Mouse (Mus musculus) heart, postnatal 25 days (tissue): ENCODE results near the gene Amn1. TPM values are rescaled to one million over a fixed set of nuclear protein-coding genes. Genes with fewer than 3 reads are reported as not detected.
A peak's percentile ranks its signal among the peaks of the same experiment; 100 is the strongest.

Source experiments
- DNase-seq: peaks from one replicate; pipeline ENCODE4 v3.0.0; 2022; ENCODE audit warnings: low spot score
- intact Hi-C: fragments of 180-260 bp; cut with DNase I; formaldehyde crosslinking; loops from one replicate; pipeline ENCODE4 v1.15.1; 2025
- total RNA-seq, 2 experiments: library from RNA; stranded (reverse); gene quantifications; 2 replicates each; pipeline ENCODE4 v1.2.3; 2021

Gene Amn1
- total RNA-seq, 2 experiments from 2014 or later: 17.5 to 20.0 TPM

DNA sequence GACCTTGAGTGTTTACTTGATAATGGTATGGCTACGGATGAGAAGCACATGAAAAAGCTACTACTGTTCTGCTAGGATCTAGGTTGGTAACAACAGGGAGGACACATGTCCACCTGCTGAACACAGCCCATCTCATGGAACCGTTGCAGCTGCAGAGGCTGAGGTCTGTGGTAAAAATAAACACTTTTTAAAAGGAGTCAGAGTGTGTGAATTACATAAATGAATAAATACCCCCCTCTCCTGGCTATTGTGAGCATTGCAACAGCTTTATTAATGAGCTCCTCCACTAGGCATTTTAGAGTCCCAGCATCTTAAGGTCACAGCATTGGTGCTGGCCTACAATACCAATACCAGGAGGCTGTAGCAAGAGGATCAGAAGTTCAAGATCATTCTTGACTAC is 68.7 kb downstream of the Amn1 start:
- no peak for DNase-seq
- intact Hi-C loops: loop anchor here (1.0 to 2.0 kb wide), 3 partner anchors 17 to 109 kb away; no protein-coding TSS in a partner anchor

GRCm38 (mm10) chr6:149118935-149119334 is 69.6 kb downstream of the Amn1 start:
- DNase-seq: peak; percentile 18
- intact Hi-C loops: loop anchor here (2.0 kb wide), 2 partner anchors 16 to 108 kb away; no protein-coding TSS in a partner anchor

DNA sequence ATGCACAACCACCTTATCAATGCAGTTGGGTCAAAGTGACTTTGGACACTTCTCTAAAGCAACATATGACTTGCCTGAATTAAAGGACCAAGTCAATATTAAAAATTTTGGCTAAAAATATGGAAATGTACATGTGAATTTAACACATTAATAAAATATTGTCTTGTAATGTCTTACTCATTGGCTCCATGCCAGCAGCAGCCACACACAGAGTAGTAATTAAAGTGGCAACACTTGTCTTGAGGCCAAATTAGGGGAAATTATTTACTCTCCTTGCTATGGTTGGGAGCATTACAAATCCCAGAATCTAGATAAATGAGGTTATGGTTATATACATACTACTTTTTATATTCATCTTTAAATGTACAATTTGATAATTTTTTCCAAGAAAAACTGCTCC is 71.5 kb downstream of the Amn1 start:
- intact Hi-C loops: no loop called here
- DNase-seq: no peak

DNA sequence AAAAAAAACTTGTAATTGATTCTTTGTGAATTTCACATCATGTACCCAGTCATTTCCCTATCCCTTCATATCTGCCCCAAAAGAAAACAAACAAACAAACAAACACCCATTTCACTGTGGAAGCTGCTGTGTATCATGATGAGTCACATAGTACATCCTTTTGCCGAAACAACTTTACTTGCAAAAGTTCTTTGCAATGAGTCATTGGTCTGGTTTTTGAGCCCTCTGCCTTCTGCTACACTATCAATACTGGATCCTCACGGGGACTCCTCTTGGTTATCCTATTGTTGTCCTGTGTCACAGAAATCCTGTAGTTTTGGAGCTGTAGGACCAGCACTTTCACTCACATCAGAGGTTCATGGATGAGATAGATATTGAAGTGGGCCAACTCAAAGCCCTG is 79.6 kb downstream of the Amn1 start:
- intact Hi-C loops: loop anchor here (2.0 kb wide), 1 partner anchor 20 kb away; no protein-coding TSS in a partner anchor
- no peak for DNase-seq

- intact Hi-C loops: loop anchor here (2.0 kb wide), 1 partner anchor 19 kb away; no protein-coding TSS in a partner anchor
- DNase-seq: no peak
Measured at GRCm38 (mm10) chr6:149107615-149108014, 80.9 kb downstream of the Amn1 start.

Other genes starting within 250 kb of the Amn1 start
- gene Sinhcaf, start 242.2 kb downstream of the Amn1 start, total RNA-seq: 1 to 10 TPM; 4.9 to 5.7 TPM
- 10 to 100 TPM; 14.3 to 18.0 TPM for gene Dennd5b, start 87.0 kb downstream of the Amn1 start, total RNA-seq
- not detected for gene Gm10203, start 58.5 kb downstream of the Amn1 start, total RNA-seq
- 10 to 100 TPM; 27.4 to 28.0 TPM for gene Etfbkmt, start 48.9 kb downstream of the Amn1 start, total RNA-seq
- 10 to 100 TPM; 19.5 to 20.3 TPM for gene Resf1, start 120.7 kb upstream of the Amn1 start, total RNA-seq
- gene Bicd1, start 220.2 kb upstream of the Amn1 start, total RNA-seq: 1 to 10 TPM; 5.0 to 5.2 TPM